Mouse (Mus musculus) MEL (cell line): ENCODE measurements around the gene Rassf3.

Experiments used
- BHLHE40 ChIP-seq: IDR thresholded peaks from 2 replicates; pipeline ENCODE4 v1.6.1; 2012; ENCODE audit warnings: low read depth, mild to moderate bottlenecking, inconsistent platforms, low read length, improper control_type of control experiment, borderline replicate concordance
- MYC ChIP-seq: IDR thresholded peaks from 2 replicates; pipeline ENCODE4 v1.6.1; 2011; ENCODE audit warnings: low read depth, mild to moderate bottlenecking, low read length, improper control_type of control experiment, moderate library complexity
- POLR2A ChIP-seq, 2 experiments: IDR thresholded peaks; 2 replicates each; pipeline ENCODE4 v1.6.1; 2011 to 2012; ENCODE audit warnings: low read length in 2 of 2, mild to moderate bottlenecking in 2 of 2, control low read depth in 1 of 2, improper control_type of control experiment in 1 of 2, low read depth in 1 of 2, moderate library complexity in 1 of 2; ENCODE audit not compliant: control insufficient read depth in 1 of 2, insufficient read depth in 1 of 2, poor library complexity in 1 of 2
- TAL1 ChIP-seq: IDR thresholded peaks from 2 replicates; pipeline ENCODE4 v1.6.1; 2012; ENCODE audit warnings: mild to moderate bottlenecking, inconsistent platforms, low read length, moderate library complexity, mixed read lengths
- TBP ChIP-seq: IDR thresholded peaks from 2 replicates; pipeline ENCODE4 v1.8.0; 2011; ENCODE audit warnings: low read depth, low read length, improper control_type of control experiment
- ZC3H11A ChIP-seq: IDR thresholded peaks from 2 replicates; pipeline ENCODE4 v1.6.1; 2012; ENCODE audit warnings: low read depth, mild to moderate bottlenecking, inconsistent platforms, low read length, improper control_type of control experiment
- ZNF384 ChIP-seq: IDR thresholded peaks from 2 replicates; pipeline ENCODE4 v1.6.1; 2012; ENCODE audit warnings: low read depth, mild to moderate bottlenecking, inconsistent platforms, low read length, improper control_type of control experiment

DNA sequence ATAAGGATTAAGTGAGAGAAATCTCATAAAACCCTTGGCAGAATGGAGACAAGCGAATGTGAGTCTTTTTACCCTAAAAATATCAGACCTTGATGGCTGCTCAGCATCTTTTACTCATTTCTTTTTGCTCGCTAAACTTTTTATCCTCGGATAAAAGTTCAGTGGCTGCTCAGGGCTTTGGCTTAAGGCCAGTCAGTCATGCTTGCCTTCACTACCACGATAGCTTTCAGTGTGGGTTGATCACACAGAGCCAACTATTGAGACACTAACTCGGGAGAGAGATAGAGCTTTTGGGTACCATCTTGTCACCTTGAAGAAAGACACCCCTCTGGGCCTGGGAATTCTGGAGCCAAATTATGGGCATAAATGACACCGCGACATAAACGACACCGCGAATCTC is 5.0 kb upstream of the Rassf3 start:
- TF ChIP-seq BHLHE40 (no peak), TBP (no peak), ZC3H11A (no peak), MYC (no peak), ZNF384 (no peak), POLR2A (IDR thresholded peaks at IDR 0.05; ENCODE audit: control insufficient read depth in 1 of 2, insufficient read depth in 1 of 2, low read depth in 1 of 2, low read length in 2 of 2, poor library complexity in 1 of 2) (no peak), TAL1 (no peak)
